ENCODE assay signal across 20 mouse cellular contexts in the genomic region with DNA sequence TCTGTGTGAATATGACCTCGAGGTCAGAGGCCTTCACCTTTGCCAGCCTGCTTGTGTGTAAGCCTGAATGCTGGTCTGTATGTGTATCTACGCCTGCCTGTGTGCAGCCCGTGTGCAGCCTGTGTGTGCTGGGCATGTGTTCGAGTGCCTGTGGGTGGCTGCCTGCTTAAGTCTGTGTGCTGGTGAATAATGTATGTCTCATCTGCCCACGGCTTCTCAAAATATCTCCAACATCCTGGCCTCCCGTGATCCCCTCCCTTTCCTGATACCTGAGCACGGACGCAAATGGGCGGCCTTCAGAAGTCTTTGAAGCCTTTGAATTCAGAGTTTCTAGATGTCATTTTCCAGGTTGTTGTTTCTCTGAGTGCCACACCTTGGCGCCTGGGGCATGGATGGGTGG.
DNase-seq lines count a peak whose midpoint lies in the region; ATAC-seq lines count a peak whose summit lies in the region.
"Had no signal": no experiment of that assay in that cellular context is flagged by ENCODE, and none has a peak within 500 bp of the region (broad histone marks: within the 10 kb centered on the region; RNA-seq: fewer than 3 reads in every experiment).

No protein-coding gene starts in this region.

- no peaks in the 10 kb centered on the region for H3K27me3 ChIP-seq in megakaryocyte, embryonic 14.5 days (replicated peaks)
- H3K27me3 ChIP-seq: CH12.LX; embryonic facial prominence, embryonic 13.5 days; forebrain, embryonic 12.5 days; heart, embryonic 12.5 days had no signal

- H3K36me3 ChIP-seq in megakaryocyte, embryonic 14.5 days (replicated peaks; ENCODE audit: low read length): no peaks in the 10 kb centered on the region
- H3K36me3 ChIP-seq: embryonic facial prominence, embryonic 13.5 days; forebrain, embryonic 12.5 days; heart, embryonic 12.5 days had no signal

- no peak for ATAC-seq in megakaryocyte, adult 5-6 weeks (ENCODE audit: poor library complexity, severe bottlenecking)
- ATAC-seq: activated CD4-positive, CD25-positive, alpha-beta regulatory T cell, adult 4 months; forebrain, embryonic 16.5 days; Patski had no signal

- H3K9me3 ChIP-seq in megakaryocyte, embryonic 14.5 days: peaks cover 70% of the 10 kb centered on the region

- peak overlapping the region; percentile 55 for H3K4me3 ChIP-seq in megakaryocyte, embryonic 14.5 days (replicated peaks)
- H3K4me3 ChIP-seq: embryonic facial prominence, embryonic 13.5 days; forebrain, embryonic 12.5 days; gastrocnemius, adult 2 months; heart, embryonic 12.5 days; hindbrain, embryonic 10.5 days had no signal

- no peaks in the 10 kb centered on the region for H3K4me1 ChIP-seq in megakaryocyte, embryonic 14.5 days
- H3K4me1 ChIP-seq: embryonic facial prominence, embryonic 13.5 days; forebrain, embryonic 12.5 days; heart, embryonic 12.5 days; hindbrain, embryonic 10.5 days had no signal

- DNase-seq in frontal cortex, postnatal 36 days (ENCODE audit: low spot score in 2 of 2): peak; percentile 21 to 50
- DNase-seq in frontal cortex, postnatal 25 days (ENCODE audit: low spot score in 2 of 2): no peak
- peak; percentile 48 for DNase-seq in right cerebral cortex, postnatal 25 days
- no peak for DNase-seq in kidney, postnatal 14 days
- DNase-seq: adrenal gland, postnatal 14 days; cerebellum, adult 18-20 months; cerebellum, adult 9-11 months; cerebellum, postnatal 36 days; gastrocnemius, adult 2 months; gastrocnemius, postnatal 25 days had no signal

Comparison
In these comparisons a context has a peak if more than half of its experiments do, and no peak if none do; other contexts are left out.
1. DNase-seq: peak in frontal cortex, postnatal 36 days (2 of 2) and right cerebral cortex, postnatal 25 days (single experiment); none in frontal cortex, postnatal 25 days (0 of 2) and kidney, postnatal 14 days (single experiment).